Mouse (Mus musculus) spleen, postnatal 4 days (tissue): Measurements from ENCODE around the gene Ttc6.
A peak's percentile ranks its signal among the peaks of the same experiment; 100 is the strongest.

Experiments used
- DNase-seq, 2 experiments: peaks; one replicate each; pipeline ENCODE4 v3.0.0; 2022; ENCODE audit warnings: low spot score in 2 of 2

The Ttc6 gene

GRCm38 (mm10) chr12:57563909-57564308 is at the start of gene Ttc6:
Ttc6 (plus strand) TSS chr12:57564113.
- peak in 1 of 2 experiments; percentile 29 for DNase-seq

GRCm38 (mm10) chr12:57514552-57514951 is 49.4 kb upstream of the Ttc6 start:
- no peak for DNase-seq

GRCm38 (mm10) chr12:57515702-57516377 is 48.1 kb upstream of the Ttc6 start:
- DNase-seq = no peak

- DNase-seq = no peak
Measured at GRCm38 (mm10) chr12:57528335-57528734, 35.6 kb upstream of the Ttc6 start.

GRCm38 (mm10) chr12:57530474-57530873 is 33.4 kb upstream of the Ttc6 start:
- DNase-seq = no peak

- no peak for DNase-seq
Measured at GRCm38 (mm10) chr12:57534517-57534878, 29.4 kb upstream of the Ttc6 start.

- DNase-seq = no peak
Measured at GRCm38 (mm10) chr12:57534879-57535611, 28.9 kb upstream of the Ttc6 start.

- DNase-seq = no peak
Measured at GRCm38 (mm10) chr12:57536056-57536908, 27.6 kb upstream of the Ttc6 start.

GRCm38 (mm10) chr12:57536909-57537670 is 26.8 kb upstream of the Ttc6 start:
- no peak for DNase-seq

- no peak for DNase-seq
Measured at GRCm38 (mm10) chr12:57537791-57538587, 25.9 kb upstream of the Ttc6 start.

GRCm38 (mm10) chr12:57538588-57539550 is 25.0 kb upstream of the Ttc6 start:
- DNase-seq = no peak

GRCm38 (mm10) chr12:57539551-57539985 is 24.3 kb upstream of the Ttc6 start:
- DNase-seq = no peak

GRCm38 (mm10) chr12:57541118-57541517 is 22.8 kb upstream of the Ttc6 start:
- no peak for DNase-seq

- peak in 1 of 2 experiments; percentile 61 for DNase-seq
Measured at GRCm38 (mm10) chr12:57541931-57542745, 21.8 kb upstream of the Ttc6 start.

GRCm38 (mm10) chr12:57542746-57543626 is 20.9 kb upstream of the Ttc6 start:
- DNase-seq = peak in 1 of 2 experiments; percentile 59

GRCm38 (mm10) chr12:57543627-57543991 is 20.3 kb upstream of the Ttc6 start:
- DNase-seq = no peak

- DNase-seq = peak in 1 of 2 experiments; percentile 65
Measured at GRCm38 (mm10) chr12:57544641-57545370, 19.1 kb upstream of the Ttc6 start.
